Mouse (Mus musculus): Measurements from ENCODE around the gene Hras. TPM values are rescaled to one million over a fixed set of nuclear protein-coding genes. Genes with fewer than 3 reads are reported as not detected.

Gene Hras
- 1 to 10 TPM; 1.5 to 6.2 (median 4.6) TPM for polyA plus RNA-seq (2017; shearing (Covaris generic))

DNA sequence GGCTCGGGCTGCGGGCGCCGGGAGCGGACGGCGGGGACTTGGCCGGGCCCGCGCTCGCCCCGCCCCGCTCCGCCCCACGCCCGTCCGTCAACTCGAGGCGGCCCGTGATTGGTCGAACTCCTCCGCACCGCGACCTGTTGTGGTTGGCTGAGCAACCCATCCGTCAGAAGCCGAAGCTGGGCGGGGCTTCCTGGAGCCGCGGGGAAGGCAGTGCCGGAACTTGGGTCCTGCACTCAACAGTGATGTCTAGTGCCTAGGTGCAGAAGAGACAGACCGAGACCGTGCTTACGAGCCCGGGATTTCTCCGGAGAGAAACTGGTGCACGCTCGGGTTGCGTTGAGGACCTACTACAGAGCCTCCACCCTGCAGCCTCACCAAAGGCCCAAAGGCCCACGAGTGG lies at the start of gene Hras, which contains the start of gene Lrrc56:
Hras (minus strand) TSS at position 58 of the 400 bp plus-strand sequence.
Lrrc56 (plus strand) TSS at position 210 of the 400 bp plus-strand sequence.
- peak; percentile 97 for ATAC-seq

DNA sequence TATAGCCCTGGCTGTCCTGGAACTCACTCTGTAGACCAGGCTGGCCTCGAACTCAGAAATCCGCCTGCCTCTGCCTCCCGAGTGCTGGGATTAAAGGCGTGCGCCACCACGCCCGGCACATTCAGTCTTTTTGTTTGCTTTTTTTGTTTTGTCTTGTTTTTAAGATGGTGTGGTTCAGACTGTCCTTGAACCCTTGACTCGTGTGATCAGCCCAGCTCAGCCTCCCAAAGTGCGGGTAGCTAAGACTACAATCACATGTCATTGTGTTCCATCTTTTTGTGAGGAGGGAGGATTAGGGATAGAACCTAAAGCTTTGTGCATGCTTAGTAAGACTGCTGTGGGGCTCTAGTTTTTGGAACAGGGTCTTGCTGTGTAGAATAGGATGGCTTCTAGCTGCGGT lies 37.7 kb upstream of the Hras start:
- ATAC-seq: no peak

DNA sequence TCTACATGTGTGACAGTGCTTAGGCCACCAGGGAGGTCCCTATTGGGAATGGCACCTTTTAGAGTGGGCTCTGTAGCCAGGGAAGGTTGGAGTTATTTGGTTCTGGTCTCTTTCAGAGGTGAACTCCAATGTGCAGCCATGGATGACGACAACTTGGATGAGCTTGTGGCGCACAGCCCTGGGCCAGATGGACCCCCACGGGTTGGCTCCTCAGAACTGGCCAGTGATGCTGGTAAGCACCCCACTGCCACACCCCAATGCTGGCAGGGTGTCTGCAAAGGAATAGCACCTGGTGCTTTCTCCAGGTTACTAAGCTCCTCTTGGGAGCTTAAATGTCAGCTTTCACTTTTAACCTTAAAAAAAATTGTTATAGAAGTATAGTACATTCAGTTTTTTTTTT lies 37.3 kb upstream of the Hras start:
- ATAC-seq: no peak

DNA sequence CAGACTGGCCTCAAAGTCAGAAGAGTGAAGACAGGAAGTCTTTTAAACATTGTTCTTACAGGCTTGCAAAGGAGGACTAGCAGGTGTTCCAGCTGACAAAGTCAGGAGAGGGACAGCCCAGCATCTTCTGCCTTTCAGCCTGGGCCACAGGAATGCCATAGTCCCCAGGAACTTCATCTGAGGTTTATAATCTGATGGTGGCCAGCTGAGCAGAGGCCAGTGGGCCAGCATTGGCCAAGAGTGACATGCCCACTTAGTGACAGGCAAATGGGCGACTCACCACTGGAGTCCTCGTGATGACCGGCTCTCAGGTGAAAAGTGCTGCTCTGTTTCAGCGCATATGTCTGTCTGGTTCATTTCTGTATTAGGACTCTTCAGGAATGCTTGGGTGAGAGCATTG lies 36.8 kb upstream of the Hras start:
- no peak for ATAC-seq

DNA sequence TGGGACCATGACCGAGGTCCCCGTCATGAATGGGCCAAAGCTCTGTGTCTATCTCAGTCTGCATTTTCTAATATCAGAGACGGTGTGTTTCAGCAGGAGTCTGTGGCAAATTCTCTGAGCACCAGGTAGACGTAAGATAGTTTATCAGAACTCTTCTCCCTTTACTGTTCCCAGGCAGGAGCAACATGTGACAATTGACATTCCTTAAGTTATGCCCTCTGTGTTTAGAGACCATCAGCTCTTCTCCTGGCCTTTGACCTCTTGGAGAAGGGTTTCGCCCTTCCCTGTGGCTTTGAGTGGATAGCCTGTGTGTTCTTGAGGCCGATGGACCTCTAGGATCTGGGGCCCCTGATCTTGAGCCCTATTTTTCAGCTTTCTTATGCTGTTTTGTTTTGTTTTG lies 35.9 kb upstream of the Hras start:
- no peak for ATAC-seq

DNA sequence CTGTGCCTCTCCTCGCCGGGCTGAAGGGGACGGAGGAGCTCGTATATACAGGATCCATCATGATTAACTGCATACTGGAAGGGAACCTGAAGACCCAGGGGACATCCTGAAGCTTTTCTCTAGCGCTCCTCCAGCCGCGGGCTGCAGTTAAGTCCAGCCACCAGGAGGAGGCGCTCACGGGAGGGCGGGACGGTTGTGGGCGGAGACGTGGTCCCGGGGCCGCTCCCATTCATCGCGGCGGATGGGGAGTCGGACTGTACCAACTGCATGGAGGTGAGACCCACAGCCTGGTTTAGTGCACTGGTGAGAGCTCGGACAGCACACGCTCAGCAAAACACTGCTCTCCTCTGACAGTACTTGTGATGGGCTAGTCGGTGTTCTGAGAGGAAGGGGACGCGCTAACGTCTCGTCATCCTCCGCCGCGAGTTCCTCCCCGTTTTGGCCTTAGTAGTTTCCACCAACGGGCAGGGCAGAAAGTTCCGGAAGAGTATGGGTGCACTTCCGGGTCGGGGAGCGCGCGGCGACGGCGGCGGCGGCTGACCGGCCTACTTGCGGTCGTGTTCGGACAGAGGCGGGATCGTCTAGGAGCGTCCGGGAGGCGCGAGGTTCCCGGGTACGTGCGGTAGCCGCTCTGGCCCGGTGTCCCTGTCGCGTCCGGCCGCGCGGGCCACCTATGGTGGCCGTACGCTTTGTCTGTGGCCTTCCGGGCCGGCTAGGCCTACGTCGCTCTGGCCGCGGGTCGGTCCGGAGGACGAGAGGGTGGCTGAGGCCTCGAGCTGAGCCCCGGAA lies 34.7 kb upstream of the Hras start, which contains the start of gene Phrf1:
Phrf1 (plus strand) TSS at position 506 of the 789 bp plus-strand sequence.
- peak; percentile 92 for ATAC-seq

DNA sequence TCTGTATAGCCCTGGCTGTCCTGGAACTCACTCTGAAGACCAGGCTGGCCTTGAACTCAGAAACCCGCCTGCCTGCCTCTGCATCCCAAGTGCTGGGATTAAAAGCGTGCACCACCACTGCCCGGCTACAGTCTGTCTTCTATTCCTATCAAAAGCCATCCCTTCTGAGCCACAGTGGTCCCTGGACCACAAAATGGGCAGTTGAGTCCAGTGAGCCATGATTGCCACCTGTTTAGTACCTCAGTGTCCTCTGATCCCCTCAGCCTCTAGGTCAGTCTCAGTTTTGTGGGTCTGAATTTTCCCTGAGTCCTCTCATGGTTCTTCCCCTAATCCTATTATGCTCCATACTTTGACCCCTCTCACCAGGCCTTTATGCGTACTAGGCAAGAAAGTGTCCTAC lies 34.0 kb upstream of the Hras start:
- no peak for ATAC-seq

DNA sequence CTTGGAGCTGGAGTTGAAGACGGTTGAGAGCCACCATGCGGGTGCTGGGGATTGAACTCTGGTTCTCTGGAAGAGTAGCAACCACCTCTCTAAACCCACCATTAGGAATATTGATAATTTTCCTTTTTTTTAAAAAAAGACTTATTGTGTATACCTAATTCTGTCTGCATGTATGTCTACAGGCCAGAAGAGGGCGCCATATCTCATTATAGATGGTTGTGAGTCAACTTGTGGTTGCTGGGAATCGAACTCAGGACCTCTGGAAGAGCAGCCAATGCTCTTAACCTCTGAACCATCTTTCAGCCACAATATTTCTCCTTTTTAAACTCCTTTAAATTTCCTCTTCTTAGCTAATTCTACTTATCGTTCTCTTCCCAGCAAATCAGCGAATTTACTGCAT lies 32.7 kb upstream of the Hras start:
- ATAC-seq: no peak

DNA sequence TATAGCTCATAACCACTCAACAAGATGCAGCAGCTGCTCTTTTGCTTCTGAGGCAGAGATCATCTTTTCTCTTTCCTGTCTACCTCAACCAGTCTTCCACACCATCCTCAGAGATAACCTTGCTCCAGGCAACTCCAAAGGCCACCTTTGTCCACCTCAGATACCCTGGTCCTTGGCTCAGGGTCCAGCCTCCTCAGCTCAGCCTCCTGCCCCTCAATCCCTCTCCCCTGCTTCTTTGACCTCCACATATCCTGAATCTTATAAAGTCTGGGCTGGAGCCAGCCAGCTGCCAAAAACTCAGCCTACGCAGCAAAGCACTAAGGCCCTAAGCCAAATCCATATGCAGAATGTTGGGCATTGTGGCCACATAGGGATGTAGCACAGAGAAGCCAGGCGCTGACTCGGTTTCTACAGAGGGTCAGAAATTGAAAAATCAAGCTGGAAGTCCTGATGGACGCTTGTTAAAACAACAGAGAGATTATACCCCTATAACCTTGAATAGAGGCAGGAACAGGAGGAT lies 29.0 kb upstream of the Hras start:
- no peak for ATAC-seq

DNA sequence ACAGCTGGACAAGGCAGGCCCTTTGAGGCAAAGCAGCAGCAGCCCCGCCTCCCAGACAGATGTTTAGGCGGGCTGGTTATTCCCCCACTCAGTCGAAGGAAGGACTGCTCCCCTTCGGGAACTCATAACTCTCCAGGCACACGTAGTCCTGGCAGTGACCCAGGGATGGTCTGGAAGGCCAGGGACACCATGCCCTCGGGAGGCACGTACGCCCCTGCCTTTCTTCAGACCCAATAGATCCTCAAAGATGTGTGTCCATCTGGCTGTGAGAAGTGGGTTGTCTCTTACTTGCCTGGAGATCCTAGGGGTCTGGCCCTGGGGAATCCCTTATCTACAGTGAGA lies 28.3 kb upstream of the Hras start:
- no peak for ATAC-seq

DNA sequence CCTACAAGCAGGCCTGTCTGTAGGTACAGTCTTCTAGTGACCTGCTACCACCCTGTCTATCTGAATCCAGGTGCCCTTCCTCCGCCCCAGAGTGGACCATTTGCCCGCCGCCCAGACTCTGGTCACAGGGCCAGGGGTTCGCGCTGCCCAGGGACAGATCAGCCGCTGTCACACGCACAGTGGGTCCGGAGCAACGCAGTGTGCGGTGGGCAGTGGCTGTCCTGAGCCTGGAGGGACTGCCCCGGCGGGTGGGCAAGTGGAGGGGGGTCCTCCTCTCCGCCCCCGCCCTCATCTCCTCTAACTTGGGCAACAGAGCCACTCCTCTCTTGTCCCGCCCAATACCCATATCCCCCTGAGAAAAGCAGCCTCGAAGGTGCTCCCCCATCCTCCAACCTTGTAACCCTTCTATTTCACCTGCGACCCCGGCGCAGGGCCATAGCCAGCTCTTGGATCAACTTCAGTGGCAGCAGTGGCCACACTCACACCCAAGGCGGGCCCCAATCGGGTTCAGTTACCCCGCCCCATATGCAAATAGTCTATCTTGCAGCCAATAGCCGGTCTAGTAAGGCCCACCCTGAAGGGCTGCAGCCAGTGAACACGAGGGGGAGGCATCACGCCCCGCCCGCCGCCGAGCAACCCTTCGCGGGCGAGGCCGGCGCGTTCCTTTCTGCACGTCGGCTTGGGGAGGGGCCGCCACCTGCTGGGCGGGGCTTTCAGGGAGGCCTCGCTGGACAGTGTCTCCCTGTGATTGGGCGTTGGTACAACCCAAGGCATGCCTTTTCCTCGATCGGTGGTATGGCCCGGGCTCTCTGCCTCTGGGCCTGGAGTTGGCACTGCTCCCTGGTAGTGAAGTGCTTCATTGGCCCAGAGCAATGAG lies 27.7 kb upstream of the Hras start:
- peak; percentile 89 for ATAC-seq

DNA sequence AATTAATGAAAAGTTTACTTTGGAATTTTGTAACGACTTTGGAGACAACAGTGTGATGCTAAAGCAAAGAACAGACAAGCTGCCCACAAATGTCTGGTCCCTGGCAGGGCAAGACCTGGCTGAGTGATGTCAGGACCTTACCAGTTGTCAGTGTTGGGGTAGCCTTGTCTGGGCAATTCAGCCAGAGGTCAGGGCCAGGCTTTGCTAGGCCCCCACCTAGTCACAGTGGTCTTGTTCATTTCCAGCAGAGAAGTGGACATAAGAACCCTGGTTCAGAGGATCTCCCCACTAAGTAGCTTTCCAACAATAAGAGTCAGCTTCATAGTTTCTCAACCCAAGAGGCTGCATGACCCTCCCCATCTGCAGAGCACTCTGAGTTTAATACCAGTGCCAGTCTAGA lies 26.6 kb upstream of the Hras start:
- ATAC-seq: no peak

DNA sequence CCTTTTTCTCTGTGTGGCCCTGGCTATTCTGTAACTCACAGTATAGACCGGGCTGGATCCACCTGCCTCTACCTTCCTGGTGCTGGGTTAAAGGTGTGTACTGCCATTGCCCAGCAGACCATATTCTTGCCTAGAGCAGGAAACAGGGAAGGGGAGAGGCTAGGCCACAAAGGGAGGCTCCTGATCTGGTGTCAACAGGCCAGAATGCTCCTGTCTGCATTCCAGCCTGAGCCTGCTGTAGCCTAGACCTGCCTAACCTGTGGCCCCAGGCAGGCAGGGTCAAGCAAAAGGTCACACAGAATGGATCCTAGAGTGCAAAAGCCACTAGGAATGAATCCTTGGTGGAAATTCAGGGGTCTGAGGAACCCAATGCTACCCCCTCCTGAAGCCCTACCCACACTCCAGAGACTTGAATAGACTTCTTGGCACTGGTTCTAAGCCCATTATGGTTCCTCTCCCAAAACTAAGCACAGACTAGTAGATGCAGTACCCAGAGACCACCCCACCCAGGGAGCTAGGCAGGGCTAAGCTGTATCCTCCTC lies 25.8 kb upstream of the Hras start:
- ATAC-seq: no peak

DNA sequence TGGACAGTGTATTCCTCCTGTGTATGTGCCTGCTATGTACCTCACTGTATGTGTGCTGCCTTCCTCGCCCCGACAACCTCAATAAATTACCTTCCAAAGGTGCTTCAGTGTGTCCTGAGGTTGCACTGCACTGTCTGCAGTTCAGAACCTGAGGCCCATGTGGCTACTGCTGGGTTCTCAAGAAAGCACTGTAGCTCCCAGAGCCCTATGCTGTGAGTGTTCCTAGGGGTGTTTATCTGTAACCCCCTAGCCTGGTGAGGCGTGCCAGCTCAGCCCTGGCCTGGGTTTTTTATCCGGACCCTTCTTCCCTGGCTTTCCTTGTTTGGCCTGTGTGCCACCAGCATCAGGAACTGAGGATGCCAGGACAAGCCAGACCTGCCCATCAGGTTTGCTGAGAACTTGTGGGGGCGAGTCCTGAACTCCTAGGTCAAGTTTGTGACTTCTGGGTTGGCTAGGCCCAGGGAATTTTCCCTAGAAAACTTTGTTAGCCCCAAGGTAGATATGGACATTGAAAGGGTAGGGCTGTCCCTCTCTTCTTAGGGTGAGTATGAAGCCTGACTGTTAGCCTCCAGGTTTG lies 24.8 kb upstream of the Hras start:
- no peak for ATAC-seq

DNA sequence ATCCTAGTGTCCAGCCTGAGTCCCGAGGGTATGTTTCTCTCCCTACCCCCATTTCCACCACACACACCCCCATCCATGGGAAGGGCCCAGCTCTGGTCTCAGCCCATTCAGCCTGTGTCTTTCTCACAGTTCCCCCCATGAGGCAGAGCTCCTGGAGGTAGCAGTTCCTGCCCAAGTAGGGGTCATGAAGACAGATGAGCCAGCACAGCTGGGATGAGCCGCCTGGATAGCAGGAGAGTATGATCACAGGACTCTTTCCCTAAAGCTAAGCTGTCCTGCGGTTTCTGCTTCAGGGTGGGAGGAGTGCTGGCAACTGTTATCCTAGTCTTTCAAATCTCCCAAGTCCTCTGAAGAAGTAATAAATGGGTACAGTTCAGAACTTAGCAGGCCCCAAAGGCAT lies 24.3 kb upstream of the Hras start:
- ATAC-seq: no peak

DNA sequence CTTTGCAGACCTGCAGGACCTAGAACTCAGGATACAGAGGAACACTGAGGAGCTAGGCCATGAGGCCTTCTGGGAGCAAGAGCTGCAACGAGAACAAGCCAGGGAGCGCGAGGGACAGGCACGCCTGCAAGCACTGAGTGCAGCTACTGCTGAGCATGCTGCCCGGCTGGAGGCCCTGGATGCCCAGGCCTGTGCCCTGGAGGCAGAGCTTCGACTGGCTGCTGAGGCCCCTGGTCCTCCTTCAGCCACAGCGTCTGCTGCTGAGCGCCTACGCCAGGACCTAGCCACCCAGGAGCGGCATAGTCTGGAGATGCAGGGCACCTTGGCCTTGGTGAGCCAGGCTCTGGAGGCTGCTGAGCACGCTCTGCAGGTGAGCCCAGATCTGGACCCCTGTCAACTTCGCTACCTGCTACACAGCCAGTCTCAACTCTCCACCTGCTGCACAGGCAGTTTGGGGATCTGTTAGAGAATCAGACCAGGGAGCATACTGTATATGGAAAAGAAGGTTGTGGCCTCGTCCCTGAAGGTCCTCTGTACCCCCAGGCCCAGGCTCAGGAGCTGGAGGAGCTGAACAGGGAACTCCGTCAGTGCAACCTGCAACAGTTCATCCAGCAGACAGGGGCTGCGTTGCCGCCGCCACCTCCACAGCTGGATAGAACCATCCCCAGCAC lies 23.7 kb upstream of the Hras start:
- no peak for ATAC-seq

DNA sequence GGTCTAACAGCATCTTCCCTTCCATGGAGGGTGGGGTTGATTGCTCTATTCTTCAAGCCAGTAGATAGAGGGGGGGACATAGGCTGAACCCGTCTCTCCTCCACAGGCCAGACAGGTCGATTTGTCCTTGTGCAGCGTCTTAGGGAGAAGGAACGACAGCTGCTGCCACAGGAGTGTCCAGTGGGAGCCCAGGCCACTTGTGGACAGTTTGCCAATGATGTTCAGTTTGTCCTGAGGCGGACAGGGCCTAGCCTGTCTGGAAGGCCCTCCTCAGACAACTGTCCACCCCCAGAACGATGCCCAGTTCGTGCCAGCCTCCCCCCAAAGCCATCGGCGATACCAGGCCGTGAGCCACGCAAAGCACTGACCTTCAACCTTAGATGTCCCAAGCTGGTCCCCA lies 23.1 kb upstream of the Hras start:
- ATAC-seq: no peak

DNA sequence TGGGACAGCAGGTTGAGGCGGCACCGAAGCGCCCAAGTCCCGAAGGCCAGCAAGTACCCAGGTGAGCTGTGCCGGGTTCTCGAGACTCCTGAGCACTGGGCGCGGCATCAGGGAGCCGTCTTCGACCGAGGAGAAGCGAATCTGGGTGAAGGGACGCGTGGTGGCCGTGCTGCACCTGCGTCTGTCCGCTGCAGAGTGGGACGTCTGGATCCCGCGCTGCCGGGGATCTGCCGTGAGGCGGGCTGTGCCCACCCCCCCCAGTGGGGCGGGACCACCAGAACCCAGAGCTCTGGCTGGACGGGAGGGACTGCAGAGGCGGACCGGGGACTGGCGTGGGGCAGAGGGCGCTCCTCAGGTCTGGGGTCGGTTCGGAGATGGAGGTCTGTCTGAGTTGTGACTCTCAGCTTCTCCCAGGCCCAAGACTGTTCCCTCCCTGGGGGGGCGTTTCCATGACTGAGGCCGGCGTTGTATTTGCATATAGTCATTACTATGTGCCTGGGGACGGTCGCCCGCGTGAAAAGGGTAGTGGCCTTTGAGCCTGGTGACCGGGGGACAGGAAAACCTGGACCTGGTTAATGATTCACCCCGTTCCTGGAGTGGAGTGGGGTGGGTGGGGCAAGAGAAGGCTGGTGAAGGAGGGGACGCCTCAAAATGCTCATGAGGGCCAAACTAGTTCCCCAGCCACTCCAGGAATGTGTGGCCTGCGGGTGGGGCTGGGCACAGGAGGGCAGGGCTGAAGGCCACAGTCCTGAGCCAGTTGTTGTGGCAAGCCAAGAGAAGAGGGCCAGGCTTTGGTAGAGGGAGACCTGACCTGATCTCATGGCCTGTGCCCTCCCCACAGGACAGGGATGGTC lies 22.3 kb upstream of the Hras start:
- ATAC-seq: peak; percentile 18

DNA sequence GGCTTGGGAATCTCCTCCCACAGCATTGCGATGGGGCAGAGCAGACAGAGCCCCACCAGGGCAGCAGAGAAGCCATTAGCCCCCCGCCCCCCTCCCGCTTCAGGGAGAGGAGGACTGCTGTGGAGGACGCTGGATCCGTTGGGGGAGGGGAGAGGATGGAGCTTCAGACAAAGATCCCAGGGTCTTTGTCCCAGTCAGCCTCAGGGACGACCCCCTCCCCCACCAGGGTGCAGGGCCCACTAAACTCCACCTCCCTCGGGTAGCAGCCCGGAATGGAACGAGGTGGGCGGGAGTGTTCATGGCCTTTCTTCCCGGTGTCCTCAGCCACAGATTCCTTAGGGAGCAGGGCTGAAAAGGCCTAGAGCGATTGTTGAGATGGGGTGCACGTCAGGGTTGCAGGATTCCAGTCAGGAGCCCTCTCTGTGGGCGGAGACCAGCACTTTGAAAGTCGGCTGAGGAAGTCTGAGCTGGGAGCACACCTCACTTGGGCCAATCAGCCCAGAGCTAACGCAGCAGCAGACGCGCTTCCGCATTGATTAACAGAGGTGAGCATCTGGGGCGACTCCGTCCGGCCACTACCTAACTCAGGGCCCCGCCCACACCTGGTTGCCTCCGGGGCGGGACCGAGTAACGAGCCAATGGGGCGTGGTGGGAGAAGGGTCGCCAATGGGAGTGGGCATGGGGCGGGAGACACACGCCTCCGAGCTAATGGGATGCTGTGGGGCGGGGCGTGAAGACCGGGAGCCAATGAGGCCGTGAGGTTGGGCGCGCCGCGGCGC lies 21.5 kb upstream of the Hras start, which contains the start of gene Rassf7:
Rassf7 (plus strand) TSS at position 760 of the 779 bp plus-strand sequence.
- ATAC-seq: peak; percentile 99

DNA sequence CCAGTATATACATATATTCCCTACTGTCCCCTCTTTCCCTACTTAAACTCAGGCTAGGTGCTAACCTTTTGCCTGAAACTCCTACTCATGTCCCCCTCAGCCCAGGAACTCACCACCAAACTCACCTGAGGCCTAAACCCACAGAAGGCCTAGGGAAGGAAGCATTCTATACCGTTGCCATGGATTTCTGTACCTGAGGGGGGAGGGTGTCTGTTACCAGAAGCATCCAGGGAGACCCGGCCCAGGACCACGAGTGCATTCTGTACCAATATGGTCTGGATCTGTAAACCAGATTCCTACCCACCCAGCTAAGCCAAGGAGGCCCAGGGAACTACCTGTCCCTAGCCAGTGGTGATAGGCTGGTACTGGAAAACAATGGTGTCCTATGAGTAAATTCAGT lies 20.5 kb upstream of the Hras start:
- ATAC-seq: no peak
